Mouse (Mus musculus): Measurements from ENCODE around the gene Sprr2f. TPM values are rescaled to one million over a fixed set of nuclear protein-coding genes. Genes with fewer than 3 reads are reported as not detected.

Gene Sprr2f
- polyA plus RNA-seq, 1 experiment from 2014 or later = not detected

DNA sequence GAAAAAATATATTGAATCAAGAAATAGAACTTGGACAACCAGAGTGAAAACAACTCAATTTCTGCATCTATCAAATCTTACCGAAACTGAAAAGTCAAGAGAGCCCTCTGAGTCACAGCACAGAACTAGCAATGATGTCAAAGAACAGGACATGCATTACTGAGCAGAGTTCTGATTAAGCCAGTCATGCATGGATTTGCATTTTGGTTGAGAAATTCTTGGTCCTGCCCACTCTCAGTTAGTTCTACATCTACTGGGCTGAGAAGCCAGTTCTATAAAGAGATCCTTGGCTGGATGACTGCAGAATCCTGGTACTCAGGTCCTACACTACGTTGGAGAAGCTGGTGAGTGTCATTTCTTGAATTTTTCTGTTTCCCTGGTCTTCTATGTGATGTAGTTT is 8.6 kb downstream of the Sprr2f start:
- TF ChIP-seq EP300 (IDR thresholded peaks at IDR 0.05) = no peak
- TF ChIP-seq CTCF (IDR thresholded peaks at IDR 0.05) = no peak
- no peaks in the 10 kb centered on the region for H3K36me3 ChIP-seq (ENCODE audit: insufficient read depth, low read length)
- no peaks in the 10 kb centered on the region for H3K9me3 ChIP-seq (ENCODE audit: low read length)
- no peak overlapping the region for H3K27ac ChIP-seq (ENCODE audit: low read length)
- H3K4me2 ChIP-seq (replicated peaks; ENCODE audit: low read depth, low read length) = no peak overlapping the region
- H3K9ac ChIP-seq (replicated peaks; ENCODE audit: low read depth) = no peak overlapping the region
- ATAC-seq (no peak), DNase-seq (ENCODE audit: low spot score) (no peak)
- H3K27me3 ChIP-seq (replicated peaks; ENCODE audit: insufficient read depth, low read length) = no peaks in the 10 kb centered on the region
- 60% methylated on average over 2 of the region's 2 CpGs for WGBS
- no peaks in the 10 kb centered on the region for H3K4me1 ChIP-seq (ENCODE audit: insufficient read depth, low read depth, low read length)
- H3K4me3 ChIP-seq (ENCODE audit: low read depth, low read length) = no peak overlapping the region

DNA sequence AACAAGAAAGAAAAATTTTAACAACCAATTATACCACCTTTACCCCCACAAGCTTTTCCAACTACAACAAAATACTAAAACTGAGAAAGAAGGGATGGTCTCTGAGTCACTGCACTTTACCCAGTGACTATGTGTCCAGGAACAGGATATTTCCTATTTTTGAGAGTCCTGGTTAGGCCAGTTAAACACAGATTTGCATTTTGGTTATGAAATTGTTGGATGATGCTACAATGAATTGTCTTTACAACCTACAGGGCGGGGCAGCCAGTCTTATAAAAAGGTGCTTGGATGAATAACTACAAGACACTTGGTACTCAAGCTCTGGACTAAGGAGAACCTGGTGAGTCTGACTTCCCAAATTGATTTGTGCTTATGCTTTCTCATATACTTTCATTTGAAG is 20.4 kb downstream of the Sprr2f start, which contains the start of gene Sprr2h:
Gene Sprr2h (plus strand): TSS at position 301 of the 400 bp plus-strand sequence.
- no peak within 1 kb of the TSS for H3K4me3 ChIP-seq (ENCODE audit: low read depth, low read length)
- TF ChIP-seq EP300 (IDR thresholded peaks at IDR 0.05) (no peak), CTCF (IDR thresholded peaks at IDR 0.05) (no peak)
- no peaks in the 10 kb centered on the region for H3K36me3 ChIP-seq (ENCODE audit: insufficient read depth, low read length)
- ATAC-seq = no peak
- no peak within 1 kb of the TSS for H3K4me2 ChIP-seq (replicated peaks; ENCODE audit: low read depth, low read length)
- H3K27me3 ChIP-seq (replicated peaks; ENCODE audit: insufficient read depth, low read length) = no peaks in the 10 kb centered on the region
- H3K4me1 ChIP-seq (ENCODE audit: insufficient read depth, low read depth, low read length) = no peaks in the 10 kb centered on the region
- no peak within 1 kb of the TSS for H3K9ac ChIP-seq (replicated peaks; ENCODE audit: low read depth)
- no peaks in the 10 kb centered on the region for H3K9me3 ChIP-seq (ENCODE audit: low read length)
- no peak within 1 kb of the TSS for H3K27ac ChIP-seq (ENCODE audit: low read length)
- no peak for DNase-seq (ENCODE audit: low spot score)
- WGBS = 76% methylated on average over 1 of the region's 1 CpGs

DNA sequence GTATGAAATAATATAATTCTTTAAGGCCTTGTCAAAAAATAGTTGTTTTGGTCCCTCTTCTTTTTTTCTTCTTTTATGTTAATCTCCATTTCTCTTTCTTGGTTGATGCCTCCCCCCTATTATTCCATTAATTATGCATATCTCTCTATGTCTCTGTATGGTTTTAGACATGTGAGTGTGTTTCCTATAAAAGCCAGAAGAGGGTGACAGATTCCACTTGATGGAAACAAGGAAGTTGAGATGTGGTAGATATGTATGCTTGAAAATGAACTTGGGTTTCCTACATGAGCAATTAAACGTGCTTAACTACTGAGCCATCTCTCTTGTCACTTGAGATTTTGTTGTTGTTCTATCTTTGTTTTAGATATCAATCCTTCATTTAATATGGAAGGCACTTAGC is 29.3 kb downstream of the Sprr2f start:
- DNase-seq (ENCODE audit: low spot score) (peak; percentile 10), ATAC-seq (no peak)
- Histone ChIP-seq H3K27ac (ENCODE audit: low read length) (no peak overlapping the region), H3K4me3 (ENCODE audit: low read depth, low read length) (no peak overlapping the region), H3K27me3 (replicated peaks; ENCODE audit: insufficient read depth, low read length) (no peaks in the 10 kb centered on the region), H3K4me1 (ENCODE audit: insufficient read depth, low read depth, low read length) (no peaks in the 10 kb centered on the region), H3K4me2 (replicated peaks; ENCODE audit: low read depth, low read length) (no peak overlapping the region), H3K36me3 (ENCODE audit: insufficient read depth, low read length) (no peaks in the 10 kb centered on the region), H3K9me3 (ENCODE audit: low read length) (no peaks in the 10 kb centered on the region), H3K9ac (replicated peaks; ENCODE audit: low read depth) (no peak overlapping the region)
- peak; percentile 45 for TF ChIP-seq CTCF (IDR thresholded peaks at IDR 0.05)
- TF ChIP-seq EP300 (IDR thresholded peaks at IDR 0.05) = no peak
- 36% methylated on average over 1 of the region's 1 CpGs for WGBS

DNA sequence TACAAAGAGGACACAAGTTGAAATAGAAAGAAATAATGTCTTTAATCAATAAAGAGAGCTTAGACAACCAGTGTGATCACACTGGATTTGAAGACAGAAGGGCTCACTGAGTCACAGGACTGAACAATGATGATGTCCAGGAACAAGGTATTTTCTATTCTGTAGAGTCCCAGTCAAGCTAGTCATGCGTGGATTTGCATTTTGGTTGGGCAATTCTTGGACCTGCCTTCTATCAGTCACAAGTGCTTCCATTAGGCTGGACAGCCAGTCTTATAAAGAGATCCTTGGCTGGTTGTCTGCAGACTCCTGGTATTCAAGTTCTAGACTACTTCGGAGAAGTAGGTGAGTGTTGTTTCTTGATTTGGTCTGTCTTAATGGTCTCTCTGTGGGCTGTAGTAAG is 42.7 kb downstream of the Sprr2f start, which contains the start of gene Sprr2i:
Gene Sprr2i (plus strand): TSS at position 301 of the 400 bp plus-strand sequence.
- TF ChIP-seq CTCF (IDR thresholded peaks at IDR 0.05) (no peak), EP300 (IDR thresholded peaks at IDR 0.05) (no peak)
- H3K9ac ChIP-seq (replicated peaks; ENCODE audit: low read depth) = no peak within 1 kb of the TSS
- H3K4me3 ChIP-seq (ENCODE audit: low read depth, low read length) = no peak within 1 kb of the TSS
- no peaks in the 10 kb centered on the region for H3K27me3 ChIP-seq (replicated peaks; ENCODE audit: insufficient read depth, low read length)
- H3K4me1 ChIP-seq (ENCODE audit: insufficient read depth, low read depth, low read length) = no peaks in the 10 kb centered on the region
- DNase-seq (ENCODE audit: low spot score) (no peak), ATAC-seq (no peak)
- no peak within 1 kb of the TSS for H3K27ac ChIP-seq (ENCODE audit: low read length)
- WGBS = 85% methylated on average over 2 of the region's 2 CpGs
- H3K4me2 ChIP-seq (replicated peaks; ENCODE audit: low read depth, low read length) = no peak within 1 kb of the TSS
- H3K36me3 ChIP-seq (ENCODE audit: insufficient read depth, low read length) = no peaks in the 10 kb centered on the region
- H3K9me3 ChIP-seq (ENCODE audit: low read length) = no peaks in the 10 kb centered on the region

Other genes starting within 250 kb of the Sprr2f start
- gene Prr9, start 241.2 kb upstream of the Sprr2f start, polyA plus RNA-seq (2015; fragmentation: Nextera tagmentation; extraction: Ambion mirVana) = not detected in 2 replicates
- gene Lelp1, start 222.4 kb upstream of the Sprr2f start, polyA plus RNA-seq (2015; fragmentation: Nextera tagmentation; extraction: Ambion mirVana) = not detected in 2 replicates
- gene Sprr2a1, start 149.4 kb upstream of the Sprr2f start, polyA plus RNA-seq (2015; fragmentation: Nextera tagmentation; extraction: Ambion mirVana) = 0.05 and 0.06 TPM in 2 replicates
- gene Sprr2a2, start 149.3 kb upstream of the Sprr2f start, polyA plus RNA-seq (2015; fragmentation: Nextera tagmentation; extraction: Ambion mirVana) = 0.41 TPM in 1 of 2 replicates, not detected in the other
- gene Sprr2a3, start 79.8 kb upstream of the Sprr2f start, polyA plus RNA-seq (2015; fragmentation: Nextera tagmentation; extraction: Ambion mirVana) = not detected in 2 replicates
- gene Sprr2b, start 48.6 kb upstream of the Sprr2f start, polyA plus RNA-seq (2015; fragmentation: Nextera tagmentation; extraction: Ambion mirVana) = not detected in 2 replicates
- not detected in 2 replicates for gene Sprr2d, start 26.0 kb upstream of the Sprr2f start, polyA plus RNA-seq (2015; fragmentation: Nextera tagmentation; extraction: Ambion mirVana)
- not detected in 2 replicates for gene Sprr2e, start 13.0 kb upstream of the Sprr2f start, polyA plus RNA-seq (2015; fragmentation: Nextera tagmentation; extraction: Ambion mirVana)
- not detected in 2 replicates for gene Sprr2h, start 20.5 kb downstream of the Sprr2f start, polyA plus RNA-seq (2015; fragmentation: Nextera tagmentation; extraction: Ambion mirVana)
- not detected in 2 replicates for gene Sprr2i, start 42.8 kb downstream of the Sprr2f start, polyA plus RNA-seq (2015; fragmentation: Nextera tagmentation; extraction: Ambion mirVana)
- not detected in 2 replicates for gene Sprr2j-ps, start 52.9 kb downstream of the Sprr2f start, polyA plus RNA-seq (2015; fragmentation: Nextera tagmentation; extraction: Ambion mirVana)
- 7.4 TPM in 2 replicates for gene Gm9774, start 64.2 kb downstream of the Sprr2f start, polyA plus RNA-seq (2015; fragmentation: Nextera tagmentation; extraction: Ambion mirVana)
- gene Sprr2k, start 67.4 kb downstream of the Sprr2f start, polyA plus RNA-seq (2015; fragmentation: Nextera tagmentation; extraction: Ambion mirVana) = not detected in 2 replicates
- gene Sprr1b, start 73.6 kb downstream of the Sprr2f start, polyA plus RNA-seq (2015; fragmentation: Nextera tagmentation; extraction: Ambion mirVana) = not detected in 2 replicates
- gene Sprr3, start 93.5 kb downstream of the Sprr2f start, polyA plus RNA-seq (2015; fragmentation: Nextera tagmentation; extraction: Ambion mirVana) = not detected in 2 replicates
- 2.0 and 2.7 TPM in 2 replicates for gene Sprr1a, start 120.7 kb downstream of the Sprr2f start, polyA plus RNA-seq (2015; fragmentation: Nextera tagmentation; extraction: Ambion mirVana)
- not detected in 2 replicates for gene Sprr4, start 135.3 kb downstream of the Sprr2f start, polyA plus RNA-seq (2015; fragmentation: Nextera tagmentation; extraction: Ambion mirVana)
- gene 2310046K23Rik, start 169.3 kb downstream of the Sprr2f start, polyA plus RNA-seq (2015; fragmentation: Nextera tagmentation; extraction: Ambion mirVana) = not detected in 2 replicates
- gene Ivl, start 208.5 kb downstream of the Sprr2f start, polyA plus RNA-seq (2015; fragmentation: Nextera tagmentation; extraction: Ambion mirVana) = 2.2 and 3.4 TPM in 2 replicates
- not detected in 2 replicates for gene Smcp, start 223.8 kb downstream of the Sprr2f start, polyA plus RNA-seq (2015; fragmentation: Nextera tagmentation; extraction: Ambion mirVana)
- not detected in 2 replicates for gene 2210017I01Rik, start 242.3 kb downstream of the Sprr2f start, polyA plus RNA-seq (2015; fragmentation: Nextera tagmentation; extraction: Ambion mirVana)